In the genomic region with DNA sequence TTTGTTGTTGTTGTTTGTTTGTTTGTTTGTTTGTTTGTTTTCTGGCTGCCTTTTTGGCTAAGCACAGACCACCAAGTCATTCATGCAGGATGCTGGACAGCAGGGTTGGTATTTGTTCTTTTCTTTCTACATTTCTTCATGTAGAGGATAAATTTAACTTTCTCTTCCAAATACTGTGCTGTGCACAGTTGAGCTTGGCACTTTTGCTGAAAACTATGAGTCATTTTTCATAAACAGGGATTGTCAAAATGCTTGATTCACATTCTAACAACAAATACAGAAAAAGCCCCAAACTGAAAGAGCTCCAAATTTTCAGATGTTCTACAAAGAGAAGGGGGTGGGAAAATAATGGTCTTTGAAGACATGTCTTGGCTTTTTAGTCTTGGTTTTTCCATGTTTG, we compare ENCODE assay signal across 29 mouse cellular contexts. TPM values are rescaled to one million over a fixed set of nuclear protein-coding genes. Genes with fewer than 3 reads are reported as not detected.
DNase-seq lines count a peak whose midpoint lies in the region.
"Had no signal": no experiment of that assay in that cellular context is flagged by ENCODE, and none has a peak within 500 bp of the region (broad histone marks: within the 10 kb centered on the region; RNA-seq: fewer than 3 reads in every experiment).

No protein-coding gene starts in this region.

- H3K9me3 ChIP-seq in embryonic facial prominence, embryonic 10.5 days, result no peaks in the 10 kb centered on the region
- H3K9me3 ChIP-seq: embryonic facial prominence, embryonic 12.5 days; embryonic facial prominence, embryonic 15.5 days; heart, embryonic 10.5 days; heart, embryonic 13.5 days; hindbrain, embryonic 12.5 days; hindbrain, embryonic 15.5 days had no signal

- no peaks in the 10 kb centered on the region for H3K27me3 ChIP-seq in embryonic facial prominence, embryonic 10.5 days (replicated peaks; ENCODE audit: low read depth, poor library complexity, severe bottlenecking)
- H3K27me3 ChIP-seq: embryonic facial prominence, embryonic 12.5 days; embryonic facial prominence, embryonic 15.5 days; heart, embryonic 13.5 days; hindbrain, embryonic 12.5 days; hindbrain, embryonic 15.5 days; Patski had no signal

- H3K4me3 ChIP-seq in embryonic facial prominence, embryonic 10.5 days, result no peak overlapping the region
- H3K4me3 ChIP-seq: embryonic facial prominence, embryonic 12.5 days; embryonic facial prominence, embryonic 15.5 days; heart, adult 2 months; heart, embryonic 10.5 days; heart, embryonic 13.5 days; hindbrain, embryonic 12.5 days; hindbrain, embryonic 15.5 days had no signal

- no peak overlapping the region for H3K27ac ChIP-seq in embryonic facial prominence, embryonic 10.5 days (replicated peaks)
- H3K27ac ChIP-seq: embryonic facial prominence, embryonic 12.5 days; embryonic facial prominence, embryonic 15.5 days; heart, adult 2 months; heart, embryonic 10.5 days; heart, embryonic 13.5 days; hindbrain, embryonic 12.5 days; hindbrain, embryonic 15.5 days had no signal

- peak; percentile 14 for DNase-seq in layer of hippocampus, adult 11-12 months (ENCODE audit: low spot score)
- DNase-seq in layer of hippocampus, adult 8-10 months (ENCODE audit: low spot score in 2 of 2), result no peak
- peak; percentile 12 for DNase-seq in layer of hippocampus, adult 9-11 months
- no peak for DNase-seq in layer of hippocampus, postnatal 25 days (ENCODE audit: extremely low spot score in 1 of 2, low spot score in 1 of 2)
- peak; percentile 29 for DNase-seq in Muller cell, postnatal 12 days (ENCODE audit: inconsistent ontology term)
- DNase-seq in brain, adult 2 months (ENCODE audit: low read depth, low spot score), result peak; percentile 69
- DNase-seq in embryonic facial prominence, embryonic 10.5 days (ENCODE audit: low spot score), result no peak
- DNase-seq in spleen, postnatal 10 days (ENCODE audit: low spot score in 2 of 2), result no peak
- DNase-seq: adrenal gland, adult 2 months; adrenal gland, postnatal 25 days; cerebellum, adult 18-20 months; cerebellum, adult 9-10 months; cerebellum, postnatal 14 days; forebrain, postnatal 0 days; gastrocnemius, postnatal 10 days; gastrocnemius, postnatal 36 days; heart, adult 2 months; heart, postnatal 14 days had no signal

- H3K4me1 ChIP-seq in embryonic facial prominence, embryonic 10.5 days, result no peaks in the 10 kb centered on the region
- H3K4me1 ChIP-seq: embryonic facial prominence, embryonic 12.5 days; embryonic facial prominence, embryonic 15.5 days; heart, embryonic 10.5 days; heart, embryonic 13.5 days; hindbrain, embryonic 12.5 days; hindbrain, embryonic 15.5 days had no signal

- H3K36me3 ChIP-seq in embryonic facial prominence, embryonic 10.5 days (replicated peaks), result no peaks in the 10 kb centered on the region
- H3K36me3 ChIP-seq: embryonic facial prominence, embryonic 12.5 days; embryonic facial prominence, embryonic 15.5 days; heart, embryonic 10.5 days; heart, embryonic 13.5 days; hindbrain, embryonic 12.5 days; hindbrain, embryonic 15.5 days had no signal

RNA-seq across cellular contexts. Expression of a gene that starts 54.9 kb away (rescaled TPM):
- total RNA-seq in layer of hippocampus, adult 8-10 months (2022), result 10 to 100 TPM; 74.2 to 81.2 (median 77.9) TPM
- total RNA-seq in layer of hippocampus, postnatal 25 days (2021), result 10 to 100 TPM; 93.3 to 94.3 TPM
- 8.0 TPM in 2 replicates for polyA plus RNA-seq in embryonic facial prominence, embryonic 10.5 days (2016; fragmentation: Nextera tagmentation; extraction: Ambion mirVana)
- total RNA-seq: gastrocnemius, postnatal 36 days; granulocyte monocyte progenitor cell, adult 5-6 weeks; hematopoietic stem cell, adult 5-6 weeks; MEL had no signal
- polyA plus RNA-seq: CD4-positive, CD25-positive, alpha-beta regulatory T cell, adult 4 months had no signal

Comparison
In these comparisons a context has a peak if more than half of its experiments do, and no peak if none do; other contexts are left out.
1. DNase-seq: peak in layer of hippocampus, adult 11-12 months (single experiment), layer of hippocampus, adult 9-11 months (single experiment), Muller cell, postnatal 12 days (single experiment) and brain, adult 2 months (single experiment); none in layer of hippocampus, adult 8-10 months (0 of 2), layer of hippocampus, postnatal 25 days (0 of 2), embryonic facial prominence, embryonic 10.5 days (single experiment) and spleen, postnatal 10 days (0 of 2).